Mouse (Mus musculus) forebrain, embryonic 16.5 days (tissue): ENCODE results near the gene Atp6v0e. TPM values are rescaled to one million over a fixed set of nuclear protein-coding genes. Genes with fewer than 3 reads are reported as not detected.
A peak's percentile ranks its signal among the peaks of the same experiment; 100 is the strongest.

Experiments used
- ATAC-seq: fragments of 200-750 bp; cut with Nextera tagmentation; 2 replicates; pipeline ENCODE4 v1.8.0; 2017; ENCODE audit warnings: mild to moderate bottlenecking, moderate library complexity
- H3K27ac ChIP-seq: fragments of 300-500 bp; sonication (generic); 2 replicates; pipeline ENCODE4 v1.5.1; 2014; ENCODE audit warnings: low read length, control low read depth
- H3K27me3 ChIP-seq: fragments of 300-500 bp; sonication (generic); replicated peaks from 2 replicates; pipeline ENCODE4 v1.6.1; 2014; ENCODE audit warnings: low read length; ENCODE audit not compliant: control insufficient read depth, insufficient read depth
- H3K36me3 ChIP-seq: fragments of 300-500 bp; sonication (generic); 2 replicates; pipeline ENCODE4 v1.6.1; 2014; ENCODE audit not compliant: control insufficient read depth, insufficient read depth
- H3K4me1 ChIP-seq: fragments of 300-500 bp; sonication (generic); replicated peaks from 2 replicates; pipeline ENCODE4 v1.6.1; 2014; ENCODE audit warnings: low read length; ENCODE audit not compliant: control insufficient read depth, insufficient read depth
- H3K4me2 ChIP-seq: fragments of 300-500 bp; sonication (generic); 2 replicates; pipeline ENCODE4 v1.6.1; 2014; ENCODE audit warnings: mild to moderate bottlenecking, low read length, control low read depth
- H3K4me3 ChIP-seq: fragments of 300-500 bp; sonication (generic); replicated peaks from 2 replicates; pipeline ENCODE4 v1.5.1; 2014; ENCODE audit warnings: mild to moderate bottlenecking, low read length, control low read depth
- H3K9ac ChIP-seq: fragments of 300-500 bp; sonication (generic); replicated peaks from 2 replicates; pipeline ENCODE4 v1.6.1; 2014; ENCODE audit warnings: low read depth, low read length, control low read depth
- H3K9me3 ChIP-seq: fragments of 300-500 bp; sonication (generic); 2 replicates; pipeline ENCODE4 v1.6.1; 2016; ENCODE audit warnings: low read length; ENCODE audit not compliant: control insufficient read depth
- WGBS: fragments of 180-500 bp; shearing (Covaris S2); extraction: QIAGEN DNeasy Blood & Tissue Kit; methylation state at CpG from one replicate; pipeline ENCODE4 v1.1.7; 2014; 5-methylcytosine and 5-hydroxymethylcytosine counted together
- polyA plus RNA-seq: library from polyadenylated mRNA; unstranded; fragments of >200 nt; fragmentation: Nextera tagmentation; extraction: Ambion mirVana; gene quantifications from 2 replicates; pipeline ENCODE4 v1.2.1, GENCODE M21; 2015

Gene Atp6v0e
- polyA plus RNA-seq, 1 experiment from 2014 or later = 129 TPM

- H3K4me3 ChIP-seq = no peak overlapping the region
- ATAC-seq = no peak
- H3K9ac ChIP-seq = no peak overlapping the region
- H3K27ac ChIP-seq = no peak overlapping the region
- no peak overlapping the region for H3K4me2 ChIP-seq
- H3K27me3 ChIP-seq = no peaks in the 10 kb centered on the region
- H3K4me1 ChIP-seq = no peaks in the 10 kb centered on the region
- H3K9me3 ChIP-seq = no peaks in the 10 kb centered on the region
- H3K36me3 ChIP-seq = peaks cover 19% of the 10 kb centered on the region
- 89% methylated on average over 7 of the region's 7 CpGs for WGBS
Observed at GRCm38 (mm10) chr17:26635951-26636350, 27.1 kb upstream of the Atp6v0e start.

GRCm38 (mm10) chr17:26637851-26638250 lies 25.2 kb upstream of the Atp6v0e start:
- peaks cover 33% of the 10 kb centered on the region for H3K36me3 ChIP-seq
- no peak overlapping the region for H3K9ac ChIP-seq
- H3K27ac ChIP-seq = no peak overlapping the region
- no peak overlapping the region for H3K4me3 ChIP-seq
- no peaks in the 10 kb centered on the region for H3K9me3 ChIP-seq
- no peaks in the 10 kb centered on the region for H3K27me3 ChIP-seq
- H3K4me1 ChIP-seq = no peaks in the 10 kb centered on the region
- H3K4me2 ChIP-seq = no peak overlapping the region
- ATAC-seq = no peak
- 86% methylated on average over 4 of the region's 4 CpGs for WGBS

GRCm38 (mm10) chr17:26638655-26639054 lies 24.4 kb upstream of the Atp6v0e start:
- ATAC-seq = peak; percentile 61
- no peak overlapping the region for H3K4me2 ChIP-seq
- no peak overlapping the region for H3K9ac ChIP-seq
- no peaks in the 10 kb centered on the region for H3K27me3 ChIP-seq
- peaks cover 40% of the 10 kb centered on the region for H3K36me3 ChIP-seq
- H3K27ac ChIP-seq = no peak overlapping the region
- H3K4me1 ChIP-seq = no peaks in the 10 kb centered on the region
- WGBS = 22% methylated on average over 7 of the region's 7 CpGs
- no peak overlapping the region for H3K4me3 ChIP-seq
- H3K9me3 ChIP-seq = no peaks in the 10 kb centered on the region

GRCm38 (mm10) chr17:26639791-26640190 lies 23.2 kb upstream of the Atp6v0e start:
- ATAC-seq = no peak
- peaks cover 6% of the 10 kb centered on the region for H3K4me1 ChIP-seq
- H3K27ac ChIP-seq = no peak overlapping the region
- peaks cover 42% of the 10 kb centered on the region for H3K36me3 ChIP-seq
- no peaks in the 10 kb centered on the region for H3K27me3 ChIP-seq
- no peak overlapping the region for H3K4me2 ChIP-seq
- no peak overlapping the region for H3K4me3 ChIP-seq
- no peaks in the 10 kb centered on the region for H3K9me3 ChIP-seq
- WGBS = 81% methylated on average over 2 of the region's 2 CpGs
- H3K9ac ChIP-seq = no peak overlapping the region

GRCm38 (mm10) chr17:26640286-26640740 lies 22.7 kb upstream of the Atp6v0e start:
- no peak overlapping the region for H3K4me3 ChIP-seq
- peaks cover 41% of the 10 kb centered on the region for H3K36me3 ChIP-seq
- no peak overlapping the region for H3K9ac ChIP-seq
- no peak overlapping the region for H3K27ac ChIP-seq
- ATAC-seq = no peak
- no peak overlapping the region for H3K4me2 ChIP-seq
- 95% methylated on average over 3 of the region's 3 CpGs for WGBS
- H3K9me3 ChIP-seq = no peaks in the 10 kb centered on the region
- peaks cover 10% of the 10 kb centered on the region for H3K4me1 ChIP-seq
- H3K27me3 ChIP-seq = no peaks in the 10 kb centered on the region

GRCm38 (mm10) chr17:26643456-26643855 lies 19.6 kb upstream of the Atp6v0e start:
- Histone ChIP-seq H3K4me3 (no peak overlapping the region), H3K9me3 (no peaks in the 10 kb centered on the region), H3K4me2 (no peak overlapping the region), H3K27ac (no peak overlapping the region), H3K9ac (no peak overlapping the region), H3K4me1 (peaks cover 10% of the 10 kb centered on the region), H3K27me3 (no peaks in the 10 kb centered on the region), H3K36me3 (peaks cover 41% of the 10 kb centered on the region)
- no peak for ATAC-seq
- WGBS = 97% methylated on average over 8 of the region's 8 CpGs

GRCm38 (mm10) chr17:26643993-26644392 lies 19.0 kb upstream of the Atp6v0e start:
- peaks cover 10% of the 10 kb centered on the region for H3K4me1 ChIP-seq
- no peak overlapping the region for H3K27ac ChIP-seq
- H3K9me3 ChIP-seq = no peaks in the 10 kb centered on the region
- no peak overlapping the region for H3K9ac ChIP-seq
- 98% methylated on average over 2 of the region's 2 CpGs for WGBS
- peaks cover 41% of the 10 kb centered on the region for H3K36me3 ChIP-seq
- no peaks in the 10 kb centered on the region for H3K27me3 ChIP-seq
- H3K4me3 ChIP-seq = no peak overlapping the region
- ATAC-seq = no peak
- H3K4me2 ChIP-seq = no peak overlapping the region

GRCm38 (mm10) chr17:26644509-26645410 lies 18.3 kb upstream of the Atp6v0e start:
- 52% methylated on average over 9 of the region's 9 CpGs for WGBS
- Histone ChIP-seq H3K9me3 (no peaks in the 10 kb centered on the region), H3K4me3 (no peak overlapping the region), H3K4me2 (no peak overlapping the region), H3K36me3 (peaks cover 41% of the 10 kb centered on the region), H3K27ac (no peak overlapping the region; the same call in 1 of the 2 replicates), H3K9ac (no peak overlapping the region), H3K27me3 (no peaks in the 10 kb centered on the region), H3K4me1 (peaks cover 10% of the 10 kb centered on the region)
- peak; percentile 67 for ATAC-seq

- WGBS = 91% methylated on average over 8 of the region's 8 CpGs
- H3K4me3 ChIP-seq = no peak overlapping the region
- H3K9ac ChIP-seq = no peak overlapping the region
- H3K4me1 ChIP-seq = peaks cover 10% of the 10 kb centered on the region
- H3K9me3 ChIP-seq = no peaks in the 10 kb centered on the region
- no peak overlapping the region for H3K4me2 ChIP-seq
- no peaks in the 10 kb centered on the region for H3K27me3 ChIP-seq
- peaks cover 40% of the 10 kb centered on the region for H3K36me3 ChIP-seq
- no peak overlapping the region for H3K27ac ChIP-seq
- no peak for ATAC-seq
Observed at GRCm38 (mm10) chr17:26645411-26645854, 17.6 kb upstream of the Atp6v0e start.
